Mouse (Mus musculus): ENCODE measurements around the gene Kank3. TPM values are rescaled to one million over a fixed set of nuclear protein-coding genes. Genes with fewer than 3 reads are reported as not detected.

Gene Kank3
- total and polyA plus RNA-seq, 2 experiments from 2014 or later: 46.1 to 68.7 TPM

DNA sequence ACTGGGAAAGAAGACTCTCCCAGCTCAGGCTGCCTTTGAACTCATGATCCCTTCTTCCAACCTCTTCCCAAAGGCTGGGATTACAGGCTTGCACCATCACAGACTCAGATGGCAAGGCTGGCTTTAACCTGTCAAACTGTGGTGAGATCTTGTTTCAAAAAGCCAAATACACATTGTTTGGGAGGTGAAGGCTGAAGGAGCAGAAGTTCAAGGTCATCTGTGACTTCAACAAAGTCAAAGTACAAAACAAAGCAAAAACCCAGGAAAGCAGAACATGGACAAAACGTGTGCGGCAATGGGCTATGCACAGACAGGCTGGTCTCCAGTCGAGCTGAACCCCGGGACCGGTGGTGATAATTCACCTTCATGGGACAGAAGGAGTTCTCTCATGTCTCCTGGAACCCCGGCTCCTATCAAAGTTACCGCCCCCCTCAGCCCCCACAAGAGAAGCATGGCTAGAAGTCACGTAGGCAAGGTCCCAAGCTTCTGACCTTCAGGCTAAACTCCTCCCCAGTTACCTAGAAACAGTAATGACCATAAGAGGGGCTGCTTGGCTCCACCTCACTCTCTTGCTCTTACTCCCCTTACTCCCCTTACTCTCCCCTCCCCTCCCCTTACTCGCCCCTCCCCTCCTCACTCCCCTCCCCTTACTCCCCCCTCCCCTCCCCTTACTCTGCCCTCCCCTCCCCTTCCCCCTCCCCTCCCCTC is 3.0 kb upstream of the Kank3 start:
- Histone ChIP-seq H3K9ac (replicated peaks; ENCODE audit: low read depth, low read length) (no peak overlapping the region), H3K36me3 (replicated peaks; ENCODE audit: control insufficient read depth, insufficient read depth, low read length) (no peaks in the 10 kb centered on the region), H3K4me3 (ENCODE audit: low read depth, low read length) (no peak overlapping the region), H3K27me3 (ENCODE audit: control insufficient read depth, insufficient read depth, low read length) (peaks cover 35% of the 10 kb centered on the region), H3K9me3 (replicated peaks; ENCODE audit: control insufficient read depth, low read length) (no peaks in the 10 kb centered on the region), H3K4me2 (ENCODE audit: low read depth, low read length) (no peak overlapping the region), H3K4me1 (ENCODE audit: control insufficient read depth, insufficient read depth) (no peaks in the 10 kb centered on the region), H3K27ac (ENCODE audit: low read depth) (no peak overlapping the region)
- no peak for ATAC-seq (ENCODE audit: insufficient read depth, low read depth)
- no peak for DNase-seq (ENCODE audit: low spot score)
- no peak for TF ChIP-seq EP300 (IDR thresholded peaks at IDR 0.05; ENCODE audit: low read depth)
- no peak for TF ChIP-seq CTCF (IDR thresholded peaks at IDR 0.05; ENCODE audit: low read depth)
- whole genome bisulfite sequencing: 45% methylated on average over 9 of the region's 9 CpGs

DNA sequence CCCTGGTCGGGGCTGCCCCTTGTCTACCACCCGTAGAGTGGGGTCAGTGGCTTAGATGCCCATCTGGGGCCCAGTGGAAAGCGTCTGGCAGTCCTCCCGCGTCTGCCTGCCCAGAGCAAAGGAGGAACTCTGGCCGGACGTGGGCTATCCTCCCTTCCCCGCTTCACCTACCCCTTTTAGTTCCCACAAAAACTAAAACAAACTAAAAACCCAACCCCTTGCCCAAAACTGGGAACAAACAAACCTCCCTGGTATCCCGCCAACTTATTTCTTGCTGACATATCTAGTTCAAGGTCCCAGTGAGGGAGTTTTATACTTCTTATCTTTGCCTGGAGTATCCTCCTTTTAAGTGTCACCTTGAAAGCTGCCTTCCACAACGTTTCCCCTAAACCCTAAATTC is 2.1 kb upstream of the Kank3 start:
- H3K36me3 ChIP-seq (replicated peaks; ENCODE audit: control insufficient read depth, insufficient read depth, low read length): no peaks in the 10 kb centered on the region
- no peak overlapping the region for H3K27ac ChIP-seq (ENCODE audit: low read depth)
- H3K27me3 ChIP-seq (ENCODE audit: control insufficient read depth, insufficient read depth, low read length): peaks cover 36% of the 10 kb centered on the region
- no peak for DNase-seq (ENCODE audit: low spot score)
- ATAC-seq (ENCODE audit: insufficient read depth, low read depth): no peak
- no peaks in the 10 kb centered on the region for H3K4me1 ChIP-seq (ENCODE audit: control insufficient read depth, insufficient read depth)
- no peak overlapping the region for H3K4me3 ChIP-seq (ENCODE audit: low read depth, low read length)
- H3K4me2 ChIP-seq (ENCODE audit: low read depth, low read length): no peak overlapping the region
- WGBS: 26% methylated on average over 10 of the region's 10 CpGs
- no peak overlapping the region for H3K9ac ChIP-seq (replicated peaks; ENCODE audit: low read depth, low read length)
- H3K9me3 ChIP-seq (replicated peaks; ENCODE audit: control insufficient read depth, low read length): no peaks in the 10 kb centered on the region
- TF ChIP-seq EP300 (IDR thresholded peaks at IDR 0.05; ENCODE audit: low read depth): no peak
- TF ChIP-seq CTCF (IDR thresholded peaks at IDR 0.05; ENCODE audit: low read depth): no peak

DNA sequence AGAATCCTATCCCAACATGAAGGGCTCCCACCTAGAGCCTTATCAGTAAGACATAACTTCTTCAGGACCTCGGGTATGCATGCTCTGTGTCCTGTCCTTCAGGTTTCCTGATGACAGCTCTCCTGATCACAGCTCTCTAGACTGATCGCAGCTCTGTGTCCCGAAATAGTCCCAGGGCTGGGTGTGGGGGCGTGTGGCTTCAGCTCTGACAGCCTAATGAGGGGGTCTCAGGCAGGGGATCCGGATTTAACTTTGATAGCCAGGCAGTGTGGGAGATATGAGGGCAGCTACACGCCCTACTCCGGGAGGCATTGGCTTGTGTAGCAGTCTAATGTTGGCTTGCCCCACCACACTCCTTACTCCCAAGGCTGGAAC is 810 bp downstream of the Kank3 start:
- no peaks in the 10 kb centered on the region for H3K9me3 ChIP-seq (replicated peaks; ENCODE audit: control insufficient read depth, low read length)
- peak overlapping the region; percentile 74 for H3K4me2 ChIP-seq (ENCODE audit: low read depth, low read length)
- peak overlapping the region; percentile 80 for H3K27ac ChIP-seq (ENCODE audit: low read depth)
- peak; percentile 34 for DNase-seq (ENCODE audit: low spot score)
- H3K4me3 ChIP-seq (ENCODE audit: low read depth, low read length): peak overlapping the region; percentile 56
- peak; percentile 36 for ATAC-seq (ENCODE audit: insufficient read depth, low read depth)
- H3K9ac ChIP-seq (replicated peaks; ENCODE audit: low read depth, low read length): peak overlapping the region; percentile 37
- H3K27me3 ChIP-seq (ENCODE audit: control insufficient read depth, insufficient read depth, low read length): peaks cover 27% of the 10 kb centered on the region
- TF ChIP-seq CTCF (IDR thresholded peaks at IDR 0.05; ENCODE audit: low read depth): no peak
- TF ChIP-seq EP300 (IDR thresholded peaks at IDR 0.05; ENCODE audit: low read depth): no peak
- H3K36me3 ChIP-seq (replicated peaks; ENCODE audit: control insufficient read depth, insufficient read depth, low read length): no peaks in the 10 kb centered on the region
- H3K4me1 ChIP-seq (ENCODE audit: control insufficient read depth, insufficient read depth): no peaks in the 10 kb centered on the region
- under 1% methylated on average over 7 of the region's 7 CpGs for WGBS

DNA sequence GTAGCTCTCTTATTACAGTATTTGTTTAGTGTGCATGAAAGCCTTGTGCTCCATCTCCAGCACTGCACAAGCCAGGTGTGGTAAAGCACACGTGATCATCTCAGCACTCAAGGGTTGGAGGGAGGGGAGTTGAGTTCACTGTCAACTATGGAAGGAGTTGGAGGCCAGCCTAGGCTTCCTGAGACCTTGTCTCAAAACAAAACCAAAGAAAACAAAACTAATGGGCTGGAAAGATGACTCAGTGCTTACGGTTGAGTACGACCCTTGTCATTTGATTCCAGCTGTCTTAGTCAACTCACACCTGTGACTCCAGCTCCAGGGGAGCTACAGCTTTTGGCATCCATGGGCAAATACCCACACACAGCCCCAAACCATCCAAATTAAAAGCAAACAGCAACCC is 2.2 kb downstream of the Kank3 start:
- 45% methylated on average over 3 of the region's 3 CpGs for WGBS

DNA sequence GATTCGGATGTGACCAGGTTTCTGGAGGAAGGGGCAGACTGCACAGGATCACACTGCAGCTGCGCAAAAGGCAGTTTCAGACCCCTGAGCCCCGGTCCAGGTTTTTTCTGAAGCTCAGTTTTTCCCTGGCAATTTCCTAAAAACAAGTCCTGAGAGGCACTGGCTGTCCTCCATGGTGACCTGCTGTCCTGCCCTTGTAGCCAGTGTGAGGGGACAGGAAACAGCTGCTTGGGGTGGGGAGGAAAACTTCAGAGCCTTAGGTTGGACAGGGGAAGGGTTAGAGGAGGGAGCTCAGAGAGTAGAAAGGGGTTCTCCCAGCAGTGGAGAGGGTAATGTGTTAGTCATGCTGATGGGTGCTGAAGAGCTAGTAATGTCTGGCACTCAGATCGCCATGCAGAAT is 2.7 kb downstream of the Kank3 start:
- peaks cover 7% of the 10 kb centered on the region; the same call in 1 of the 2 replicates for H3K4me1 ChIP-seq (ENCODE audit: control insufficient read depth, insufficient read depth)
- peak; percentile 12; the same call in 1 of the 2 replicates for ATAC-seq (ENCODE audit: insufficient read depth, low read depth)

More for the DNA sequence above, 2.2 kb downstream of the Kank3 start:
- ATAC-seq (ENCODE audit: insufficient read depth, low read depth) (no peak), DNase-seq (ENCODE audit: low spot score) (no peak)
- H3K36me3 ChIP-seq (replicated peaks; ENCODE audit: control insufficient read depth, insufficient read depth, low read length): no peaks in the 10 kb centered on the region
- peaks cover 13% of the 10 kb centered on the region; the same call in 1 of the 2 replicates for H3K27me3 ChIP-seq (ENCODE audit: control insufficient read depth, insufficient read depth, low read length)
- H3K4me2 ChIP-seq (ENCODE audit: low read depth, low read length): peak overlapping the region; percentile 74
- 0 out of 2 replicates have a peak overlapping the region, but pooled peaks have one; percentile 12 for H3K4me3 ChIP-seq (ENCODE audit: low read depth, low read length)
- 0 out of 2 replicates have a peak overlapping the region, but pooled peaks have one; percentile 23 for H3K9ac ChIP-seq (replicated peaks; ENCODE audit: low read depth, low read length)
- no peaks in the 10 kb centered on the region for H3K9me3 ChIP-seq (replicated peaks; ENCODE audit: control insufficient read depth, low read length)
- TF ChIP-seq EP300 (IDR thresholded peaks at IDR 0.05; ENCODE audit: low read depth) (no peak), CTCF (IDR thresholded peaks at IDR 0.05; ENCODE audit: low read depth) (no peak)
- 0 out of 2 replicates have a peak, but pooled peaks cover 3% of the 10 kb centered on the region for H3K4me1 ChIP-seq (ENCODE audit: control insufficient read depth, insufficient read depth)
- H3K27ac ChIP-seq (ENCODE audit: low read depth): peak overlapping the region; percentile 80

More for the DNA sequence above, 2.7 kb downstream of the Kank3 start:
- peak; percentile 60 for DNase-seq (ENCODE audit: low spot score)
- WGBS: 55% methylated on average over 4 of the region's 4 CpGs
- no peaks in the 10 kb centered on the region for H3K9me3 ChIP-seq (replicated peaks; ENCODE audit: control insufficient read depth, low read length)
- H3K4me2 ChIP-seq (ENCODE audit: low read depth, low read length): peak overlapping the region; percentile 74
- 0 out of 2 replicates have a peak overlapping the region, but pooled peaks have one; percentile 12 for H3K4me3 ChIP-seq (ENCODE audit: low read depth, low read length)
- no peak overlapping the region for H3K9ac ChIP-seq (replicated peaks; ENCODE audit: low read depth, low read length)
- peaks cover 13% of the 10 kb centered on the region; the same call in 1 of the 2 replicates for H3K27me3 ChIP-seq (ENCODE audit: control insufficient read depth, insufficient read depth, low read length)
- H3K36me3 ChIP-seq (replicated peaks; ENCODE audit: control insufficient read depth, insufficient read depth, low read length): no peaks in the 10 kb centered on the region
- no peak for TF ChIP-seq CTCF (IDR thresholded peaks at IDR 0.05; ENCODE audit: low read depth)
- TF ChIP-seq EP300 (IDR thresholded peaks at IDR 0.05; ENCODE audit: low read depth): peak; percentile 91
- peak overlapping the region; percentile 80 for H3K27ac ChIP-seq (ENCODE audit: low read depth)

All from heart, postnatal 0 days (tissue).